Mouse (Mus musculus) central nervous system, embryonic 18 days (tissue): ENCODE measurements around the gene Bmp5. TPM values are rescaled to one million over a fixed set of nuclear protein-coding genes. Genes with fewer than 3 reads are reported as not detected.

ENCODE experiments used
- polyA plus RNA-seq: library from polyadenylated mRNA; depleted of rRNA; stranded (reverse); fragments of >200 nt; gene quantifications from 2 replicates; pipeline ENCODE4 v1.2.3, GENCODE M21; 2012; rRNA removed

Gene Bmp5
- polyA plus RNA-seq, result 1.7 and 1.9 TPM in 2 replicates

DNA sequence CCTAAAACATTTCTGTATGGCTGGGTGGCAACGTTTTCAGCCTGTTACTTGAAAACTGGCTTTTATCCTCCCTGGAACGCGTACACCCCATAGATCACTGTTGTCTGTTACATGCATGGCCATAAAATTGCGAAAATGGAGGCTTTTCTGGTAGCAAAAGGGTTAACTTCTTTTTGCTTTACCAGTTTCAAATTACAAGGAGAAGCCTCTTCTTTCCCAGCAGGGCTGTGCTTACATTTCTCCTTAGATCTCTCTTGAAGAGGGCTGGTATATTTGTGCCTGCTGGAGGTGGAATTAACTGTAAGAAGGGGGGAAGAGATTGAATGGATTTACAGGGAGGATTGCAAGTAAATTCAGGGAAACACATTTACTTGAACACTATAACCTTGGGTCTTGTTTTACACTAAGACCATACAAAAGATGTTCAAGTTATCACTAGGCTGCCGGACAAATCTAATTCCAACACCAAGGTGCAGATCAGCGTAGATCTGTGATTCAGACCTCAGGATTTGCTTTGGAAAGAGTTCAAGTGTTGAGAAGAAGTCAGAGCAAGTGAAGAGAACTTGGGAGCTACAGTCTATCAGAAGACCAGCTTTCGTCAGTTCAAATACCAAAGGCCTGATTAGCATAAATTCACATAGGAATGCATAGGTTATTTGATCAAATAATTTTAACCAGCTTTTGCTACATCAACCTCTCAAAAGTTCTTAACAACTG lies at the start of gene Bmp5:
Gene Bmp5 (plus strand): TSS at position 236 of the 717 bp plus-strand sequence.

Other genes starting within 250 kb of the Bmp5 start
- 72.1 and 76.0 TPM in 2 replicates for gene Tmod3, start 215.7 kb upstream of the Bmp5 start, polyA plus RNA-seq
- gene Tmod2, start 164.0 kb upstream of the Bmp5 start, polyA plus RNA-seq, result 93.5 and 98.1 TPM in 2 replicates
- gene Lysmd2, start 149.6 kb upstream of the Bmp5 start, polyA plus RNA-seq, result 31.3 and 35.1 TPM in 2 replicates
- gene Scg3, start 91.3 kb upstream of the Bmp5 start, polyA plus RNA-seq, result 98.7 and 103 TPM in 2 replicates
- gene Hmgcll1, start 239.5 kb downstream of the Bmp5 start, polyA plus RNA-seq, result 18.0 and 19.3 TPM in 2 replicates